Mouse (Mus musculus) brain, embryonic 14.5 days (tissue): ENCODE results near the gene Ccno. TPM values are rescaled to one million over a fixed set of nuclear protein-coding genes. Genes with fewer than 3 reads are reported as not detected.

ENCODE experiments used
- DNase-seq: peaks from one replicate; pipeline ENCODE4 v3.0.0-alpha.2; 2011; ENCODE audit warnings: low read depth
- CTCF ChIP-seq: fragments of 200-500 bp; IDR thresholded peaks from 2 replicates; pipeline ENCODE4 v1.5.1; 2012; ENCODE audit warnings: inconsistent platforms, mild to moderate bottlenecking, moderate library complexity, borderline replicate concordance; ENCODE audit not compliant: insufficient read depth, insufficient read length; ENCODE audit errors: extremely low read depth
- POLR2A ChIP-seq: fragments of 200-500 bp; IDR thresholded peaks from 2 replicates; pipeline ENCODE4 v1.6.1; 2012; ENCODE audit warnings: mild to moderate bottlenecking, inconsistent platforms, borderline replicate concordance; ENCODE audit not compliant: poor library complexity, insufficient read depth, insufficient read length, severe bottlenecking; ENCODE audit errors: extremely low read depth
- polyA plus RNA-seq: library from polyadenylated mRNA; depleted of rRNA; stranded (reverse); fragments of >200 nt; gene quantifications from 2 replicates; pipeline ENCODE4 v1.2.3, GENCODE M21; 2012

The Ccno gene
- polyA plus RNA-seq, 1 experiment = 3.0 TPM

DNA sequence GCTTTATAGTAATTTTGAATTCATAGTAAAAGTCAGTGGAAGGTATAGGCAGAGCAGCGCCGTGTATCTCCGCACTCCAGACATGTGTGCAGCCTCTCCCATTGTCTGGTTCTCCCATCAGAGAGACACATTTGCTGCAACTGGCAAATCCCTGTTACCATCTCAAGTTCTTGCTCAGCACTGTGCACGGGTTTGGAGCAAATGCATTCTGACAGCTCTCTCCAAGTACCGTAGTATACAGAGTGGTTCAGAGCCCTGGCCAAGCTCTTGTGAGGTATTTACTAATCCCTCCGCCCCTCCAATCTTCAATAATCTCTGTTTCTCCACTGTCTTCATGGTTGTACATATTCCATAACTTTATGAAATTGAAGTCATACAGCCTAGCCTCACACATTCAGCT, 25.1 kb downstream of the Ccno start:
- DNase-seq = no peak
- no peak for TF ChIP-seq POLR2A
- no peak for TF ChIP-seq CTCF

DNA sequence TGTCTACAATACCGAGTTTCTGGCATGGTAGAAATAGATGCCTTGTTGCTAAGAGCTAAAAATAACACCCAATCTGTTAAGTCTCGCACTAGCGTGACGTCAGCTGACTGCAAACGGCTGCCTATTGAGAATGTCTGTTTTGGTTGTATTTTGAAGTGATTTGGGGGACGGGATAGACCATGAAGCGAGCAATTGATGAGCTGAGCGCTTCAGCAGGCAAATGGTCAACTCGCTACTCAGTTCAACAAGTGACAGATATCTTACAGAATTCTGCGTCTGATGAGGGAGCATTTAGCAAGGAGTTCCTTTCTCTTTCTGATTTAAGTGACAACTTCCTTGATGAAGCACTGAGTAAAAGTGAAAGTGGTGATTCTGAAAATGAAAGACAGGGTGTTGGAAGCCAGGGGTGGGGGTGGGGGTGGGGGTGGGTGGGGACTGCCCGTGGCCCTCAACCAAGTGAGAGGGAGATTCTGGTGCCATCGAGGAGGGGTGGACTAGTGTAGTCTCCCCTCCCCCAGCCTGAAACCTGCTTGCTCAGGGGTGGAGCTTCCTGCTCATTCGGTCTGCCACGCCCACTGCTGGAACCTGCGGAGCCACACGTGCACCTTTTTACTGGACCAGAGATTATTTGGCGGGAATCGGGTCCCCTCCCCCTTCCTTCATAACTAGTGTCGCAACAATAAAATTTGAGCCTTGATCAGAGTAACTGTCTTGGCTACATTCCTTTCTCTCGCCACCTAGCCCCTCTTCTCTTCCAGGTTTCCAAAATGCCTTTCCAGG, 25.8 kb downstream of the Ccno start:
- peak; percentile 86 for DNase-seq

DNA sequence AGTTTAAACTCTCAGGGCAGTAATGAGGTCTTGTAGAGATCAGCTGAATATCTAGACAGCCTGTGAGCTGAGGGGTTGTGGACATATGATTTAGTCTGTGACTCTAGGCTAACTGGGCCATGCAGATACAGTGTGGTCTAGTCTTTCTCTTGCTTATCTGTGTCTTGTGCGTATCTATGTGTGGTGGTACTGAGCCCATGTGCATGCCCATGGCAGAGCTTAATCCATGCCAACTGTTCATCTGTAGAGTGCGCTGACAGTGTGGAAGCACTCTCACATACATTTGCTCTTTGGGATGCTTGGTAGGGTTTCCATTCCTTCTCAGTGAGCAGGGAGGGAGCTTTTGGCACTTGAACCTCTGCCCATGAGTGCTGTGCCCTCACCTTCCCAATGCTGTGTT, 33.9 kb downstream of the Ccno start:
- TF ChIP-seq CTCF (no peak), POLR2A (no peak)
- no peak for DNase-seq

DNA sequence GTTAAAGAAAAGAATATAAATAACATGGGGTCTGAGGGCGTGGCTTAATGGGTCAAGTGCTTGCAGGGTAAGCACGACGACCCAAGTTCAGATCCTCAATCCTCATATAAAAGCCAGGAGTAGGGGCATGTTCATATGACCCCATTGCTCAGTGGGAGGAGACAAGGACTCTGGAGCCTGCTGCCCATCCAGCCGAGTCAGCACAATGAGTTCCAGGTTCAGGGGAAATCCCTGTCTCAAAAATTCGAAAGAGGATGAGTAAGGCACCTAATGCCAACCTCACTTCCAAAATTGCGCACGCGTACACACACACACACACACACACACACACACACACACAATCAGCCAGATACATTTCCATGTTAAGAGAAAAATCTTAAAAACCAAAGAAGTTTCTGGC, 34.9 kb downstream of the Ccno start:
- no peak for DNase-seq
- TF ChIP-seq CTCF = no peak
- TF ChIP-seq POLR2A = no peak

DNA sequence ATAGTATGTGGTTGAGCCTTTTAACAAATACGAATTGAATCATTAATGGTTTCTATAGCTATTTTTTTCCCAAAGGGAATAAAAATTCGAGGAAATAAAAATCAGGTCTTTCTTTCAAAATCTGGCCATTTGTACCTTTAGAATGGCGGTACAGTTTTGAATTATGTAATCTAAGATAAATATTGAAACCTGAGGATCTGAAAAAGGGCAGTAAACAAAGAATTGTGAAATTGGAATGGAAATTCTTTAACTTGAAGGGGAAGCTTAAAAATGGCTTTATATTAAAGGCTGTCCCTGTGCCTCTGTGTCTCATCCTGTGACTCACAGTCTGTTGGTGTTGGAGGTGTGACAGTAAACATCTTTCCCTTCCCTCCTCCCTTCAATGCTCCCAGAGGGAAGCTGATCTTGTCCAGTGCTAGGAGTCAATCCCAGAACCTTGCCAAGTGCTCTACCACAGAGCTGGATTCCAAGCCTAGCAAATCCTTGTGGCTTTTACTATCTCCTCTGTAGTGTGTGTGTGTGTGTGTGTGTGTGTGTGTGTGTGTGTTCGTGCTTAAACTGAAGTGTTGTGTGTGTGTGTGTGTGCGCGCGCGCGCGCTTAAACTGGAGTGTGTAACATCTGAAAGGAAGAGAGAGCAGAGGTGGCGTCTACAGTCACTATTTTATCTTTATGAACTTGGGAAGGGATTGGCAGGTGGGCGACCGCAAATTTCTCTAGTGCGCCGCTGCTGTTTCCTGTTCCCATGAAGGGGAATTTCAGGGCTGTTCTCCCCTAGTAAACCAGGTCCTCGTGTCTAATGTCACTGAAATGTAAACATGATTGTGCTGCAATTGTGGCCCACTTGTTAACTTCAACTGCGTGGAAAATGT, 35.9 kb downstream of the Ccno start:
- TF ChIP-seq CTCF (no peak), POLR2A (no peak)
- DNase-seq = no peak

DNA sequence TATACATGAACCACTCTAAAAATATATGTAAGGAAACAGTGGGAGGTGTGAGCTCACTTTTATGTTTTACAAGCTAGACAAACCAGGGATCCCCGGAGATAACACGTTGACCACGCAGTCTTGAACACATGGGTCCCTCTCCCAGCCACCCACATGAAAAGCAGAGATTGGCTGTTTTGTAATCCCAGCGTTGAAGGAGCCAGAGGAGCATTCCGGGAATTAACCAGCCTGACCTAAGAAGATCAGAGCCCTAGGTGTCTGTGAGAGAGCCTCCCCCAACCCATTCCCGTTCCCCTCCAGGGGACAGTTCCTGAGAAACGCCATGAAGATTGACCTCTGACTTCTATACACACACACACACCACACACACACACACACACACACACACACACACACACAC, 43.7 kb downstream of the Ccno start:
- TF ChIP-seq CTCF (no peak), POLR2A (no peak)
- peak; percentile 44 for DNase-seq

DNA sequence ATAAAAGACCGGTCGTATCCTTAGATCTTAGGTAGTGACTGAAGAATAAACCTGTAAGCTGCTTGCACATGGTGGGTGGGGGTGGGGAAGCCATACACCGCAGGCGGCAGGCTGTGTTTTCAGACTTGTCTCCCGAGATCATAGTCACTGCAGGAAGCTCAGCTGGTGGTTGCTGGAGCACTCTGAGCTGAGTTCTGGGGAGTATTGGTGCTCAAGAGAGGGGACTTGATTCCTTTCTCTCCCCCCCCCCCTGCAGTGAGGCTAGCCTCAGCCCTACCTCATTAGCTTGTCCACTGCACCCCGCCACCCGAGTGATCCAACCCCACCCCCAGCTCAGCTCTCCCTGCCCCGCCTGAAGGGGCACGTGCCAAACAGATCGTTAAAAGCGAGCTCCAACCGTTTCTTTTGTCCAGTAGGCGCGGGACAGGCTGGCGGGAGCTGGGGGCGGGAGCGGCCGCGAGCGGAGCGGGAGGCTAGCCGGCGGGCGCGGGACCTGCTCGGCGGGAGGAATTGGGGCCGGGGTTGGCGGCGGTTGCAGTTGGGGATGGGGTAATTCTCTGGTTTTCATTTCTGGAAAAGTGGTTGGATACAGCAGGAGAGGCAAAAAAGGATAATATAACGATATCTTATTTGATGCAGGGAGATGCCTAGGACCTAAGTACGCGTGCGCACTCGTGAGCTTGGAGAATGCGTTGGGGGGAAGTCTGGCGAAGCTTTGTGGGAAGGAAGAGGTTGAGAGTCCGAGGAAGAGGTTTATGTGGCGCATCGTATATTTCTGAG, 44.4 kb downstream of the Ccno start:
- peak; percentile 89 for DNase-seq
- TF ChIP-seq CTCF (no peak), POLR2A (peak; percentile 39; the same call in 1 of the 2 replicates)

DNA sequence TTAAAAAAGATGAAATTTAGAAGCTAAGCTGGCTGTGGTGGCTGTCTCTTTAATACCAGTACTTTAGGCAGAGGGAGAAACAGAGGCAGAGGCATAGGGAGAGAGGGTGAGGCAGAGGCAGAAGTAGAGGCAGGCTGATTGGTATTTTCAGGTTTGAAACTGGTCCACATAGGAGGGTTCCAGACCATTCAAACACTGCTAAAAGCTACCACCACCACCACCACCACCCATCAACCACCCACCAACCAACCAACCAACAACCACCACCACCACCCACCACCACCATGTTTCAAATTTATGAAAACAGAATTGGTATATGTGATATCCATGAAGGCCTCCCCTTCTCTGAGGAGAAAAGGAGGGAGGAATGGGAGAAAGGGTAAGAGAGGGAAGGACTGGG, 45.2 kb downstream of the Ccno start:
- no peak for DNase-seq
- no peak for TF ChIP-seq POLR2A
- TF ChIP-seq CTCF = no peak

DNA sequence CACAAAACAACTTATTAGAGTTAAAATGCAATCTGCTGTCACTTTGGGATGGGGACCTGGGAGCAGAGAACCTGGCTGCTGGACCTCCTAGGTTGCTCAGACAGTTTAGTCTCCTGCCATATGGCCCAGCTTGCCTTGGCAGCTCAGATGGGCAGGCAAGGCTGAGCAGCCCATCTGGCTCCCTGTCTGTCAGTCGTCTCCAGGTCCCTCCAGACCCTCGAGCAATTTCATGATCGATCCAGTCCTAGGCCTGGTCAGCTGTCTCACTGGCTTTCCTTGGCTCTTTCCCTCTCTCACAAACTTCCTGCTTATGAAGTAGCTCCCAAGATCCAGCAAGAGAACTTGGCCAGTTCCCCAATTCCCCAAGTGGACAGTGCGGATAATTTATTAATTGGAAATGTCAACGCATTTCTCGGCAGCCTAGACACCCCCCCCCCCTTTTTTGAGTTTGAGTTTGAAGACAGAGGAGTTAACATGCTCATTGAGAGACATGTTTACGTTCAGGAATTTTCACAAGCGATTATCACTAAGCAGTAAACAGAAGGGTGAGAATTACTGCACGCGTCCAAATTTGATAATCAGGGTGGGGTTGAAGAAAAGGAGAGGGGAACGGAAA, 46.8 kb downstream of the Ccno start:
- peak; percentile 84 for DNase-seq
- TF ChIP-seq CTCF = no peak
- TF ChIP-seq POLR2A = no peak

DNA sequence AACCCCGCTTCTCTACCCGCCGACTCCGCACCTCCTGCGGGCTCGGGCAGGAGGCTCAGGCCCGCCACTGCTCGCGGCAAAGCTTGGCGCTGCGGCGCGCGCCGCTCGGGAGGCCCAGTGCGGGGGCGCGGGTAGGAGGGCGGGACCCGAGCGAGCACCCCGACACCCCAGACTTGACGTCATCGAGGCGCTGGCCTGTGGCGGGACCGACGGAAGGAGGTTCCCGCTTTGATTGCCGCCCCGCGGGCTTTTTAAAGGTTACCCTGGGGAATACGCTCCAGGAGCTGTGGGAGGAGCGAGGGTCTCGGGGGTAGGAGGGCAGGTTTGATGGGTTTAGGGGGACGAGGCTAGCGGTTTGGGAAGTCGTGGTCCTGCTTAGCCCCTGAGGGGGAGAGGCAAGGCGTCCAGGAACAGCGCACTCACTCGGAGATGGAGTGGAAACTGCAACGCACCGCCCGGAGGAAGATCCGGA, 47.4 kb downstream of the Ccno start, which contains the start of gene Cdc20b:
TSS of gene Cdc20b (plus strand) at position 162 of the 472 bp plus-strand sequence.
- TF ChIP-seq CTCF = no peak
- no peak for TF ChIP-seq POLR2A

DNA sequence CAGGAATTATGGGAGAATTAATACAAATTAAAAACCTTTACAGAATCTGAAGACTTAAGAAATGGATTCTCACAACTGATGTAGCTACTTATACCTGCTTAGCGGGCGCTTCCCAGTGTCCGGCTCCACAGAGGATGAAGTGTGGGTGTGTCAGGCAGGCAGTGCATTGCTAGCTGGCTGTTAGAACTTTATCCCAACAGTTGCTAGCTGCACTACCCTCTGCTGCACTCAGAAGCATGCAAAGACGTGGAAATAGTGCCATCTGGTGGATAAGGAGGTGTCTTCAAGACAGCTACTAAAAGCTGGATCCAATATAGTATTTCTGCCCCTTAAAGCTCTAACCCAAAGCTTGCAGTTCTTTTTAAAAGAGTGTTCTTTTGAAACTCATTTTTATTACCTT, 48.2 kb downstream of the Ccno start:
- peak; percentile 97 for DNase-seq
- TF ChIP-seq CTCF = peak; percentile 78; the same call in 1 of the 2 replicates
- TF ChIP-seq POLR2A = no peak

More for the DNA sequence above, 47.4 kb downstream of the Ccno start, which contains the start of gene Cdc20b:
- DNase-seq = peak; percentile 67
